Mouse (Mus musculus) heart, embryonic 12.5 days (tissue): ENCODE data around the gene Prepl. TPM values are rescaled to one million over a fixed set of nuclear protein-coding genes. Genes with fewer than 3 reads are reported as not detected.
A peak's percentile ranks its signal among the peaks of the same experiment; 100 is the strongest.

ENCODE experiments used
- ATAC-seq: fragments of 200-750 bp; cut with Nextera tagmentation; 2 replicates; pipeline ENCODE4 v1.8.0; 2017; ENCODE audit warnings: moderate TSS enrichment, moderate library complexity; ENCODE audit not compliant: insufficient number of reproducible peaks, low FRiP score
- H3K27ac ChIP-seq: fragments of 300-500 bp; sonication (generic); 2 replicates; pipeline ENCODE4 v1.5.1; 2016; ENCODE audit warnings: mild to moderate bottlenecking, moderate library complexity; ENCODE audit not compliant: poor library complexity, severe bottlenecking
- H3K27me3 ChIP-seq: fragments of 300-500 bp; sonication (generic); replicated peaks from 2 replicates; pipeline ENCODE4 v1.6.1; 2016; ENCODE audit warnings: mild to moderate bottlenecking, moderate library complexity
- H3K36me3 ChIP-seq: fragments of 300-500 bp; sonication (generic); 2 replicates; pipeline ENCODE4 v1.6.1; 2016; ENCODE audit warnings: mild to moderate bottlenecking, moderate library complexity
- H3K4me1 ChIP-seq: fragments of 300-500 bp; sonication (generic); replicated peaks from 2 replicates; pipeline ENCODE4 v1.6.1; 2016; ENCODE audit warnings: mild to moderate bottlenecking
- H3K4me2 ChIP-seq: fragments of 300-500 bp; sonication (generic); 2 replicates; pipeline ENCODE4 v1.6.1; 2016; ENCODE audit warnings: mild to moderate bottlenecking, moderate library complexity
- H3K4me3 ChIP-seq: fragments of 300-500 bp; sonication (generic); 2 replicates; pipeline ENCODE4 v1.5.1; 2016; ENCODE audit warnings: mild to moderate bottlenecking
- H3K9ac ChIP-seq: fragments of 300-500 bp; sonication (generic); 2 replicates; pipeline ENCODE4 v1.6.1; 2016; ENCODE audit warnings: mild to moderate bottlenecking, moderate library complexity
- H3K9me3 ChIP-seq: fragments of 300-500 bp; sonication (generic); replicated peaks from 2 replicates; pipeline ENCODE4 v1.6.1; 2016; ENCODE audit warnings: mild to moderate bottlenecking, moderate library complexity
- WGBS: fragments of 180-500 bp; shearing (Covaris S2); methylation state at CpG from one replicate; pipeline ENCODE4 v1.1.7; 2016; 5-methylcytosine and 5-hydroxymethylcytosine counted together
- polyA plus RNA-seq: library from polyadenylated mRNA; unstranded; fragments of >200 nt; fragmentation: Nextera tagmentation; extraction: Ambion mirVana; gene quantifications from 2 replicates; pipeline ENCODE4 v1.2.1, GENCODE M21; 2016

Gene Prepl
- polyA plus RNA-seq, 1 experiment from 2014 or later = 31.3 TPM

DNA sequence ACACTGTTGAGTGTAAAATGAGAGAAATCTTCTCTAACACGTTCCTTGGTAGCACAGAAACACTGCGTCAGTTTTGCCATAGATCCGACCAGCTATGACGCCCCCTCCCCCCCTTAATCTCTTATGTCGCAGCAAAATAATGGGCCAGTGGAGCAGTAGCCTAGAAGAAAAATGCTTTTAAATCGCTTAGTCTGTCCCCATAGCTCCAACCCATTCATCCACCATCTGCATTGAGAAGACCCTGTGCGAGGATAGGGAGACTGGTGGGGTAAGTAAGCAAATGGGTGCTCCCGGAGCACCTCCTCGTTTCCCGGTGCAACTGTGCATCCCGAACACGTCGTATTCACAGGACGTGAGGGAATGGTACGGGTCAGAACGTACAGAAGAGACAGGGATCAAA, 420 bp downstream of the Prepl start:
- WGBS = under 1% methylated on average over 16 of the region's 16 CpGs
- H3K9me3 ChIP-seq = no peaks in the 10 kb centered on the region
- H3K4me1 ChIP-seq = peaks cover 6% of the 10 kb centered on the region
- H3K27ac ChIP-seq = peak overlapping the region; percentile 79
- peak overlapping the region; percentile 95 for H3K4me2 ChIP-seq
- ATAC-seq = no peak
- peak overlapping the region; percentile 90 for H3K4me3 ChIP-seq
- peak overlapping the region; percentile 85 for H3K9ac ChIP-seq
- H3K36me3 ChIP-seq = no peaks in the 10 kb centered on the region
- no peaks in the 10 kb centered on the region for H3K27me3 ChIP-seq

DNA sequence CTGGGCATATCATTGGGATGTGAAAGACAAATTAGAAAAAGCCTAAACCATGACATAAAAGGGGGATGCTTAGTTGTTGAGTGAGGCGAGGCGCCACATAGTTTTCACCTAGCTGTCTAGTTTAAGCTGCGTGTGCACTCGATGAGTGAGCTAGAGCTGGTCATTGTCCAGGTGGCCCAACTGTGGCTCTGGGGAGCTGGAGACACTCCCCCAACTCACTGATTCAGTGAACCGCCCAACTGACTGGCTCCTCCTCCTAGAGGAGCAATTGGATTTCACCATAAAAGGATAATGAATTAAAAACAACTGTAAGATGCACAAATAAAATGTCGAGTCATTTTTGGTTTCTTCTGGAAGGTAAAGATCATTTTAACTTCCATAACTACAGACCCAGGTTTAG, 1.0 kb downstream of the Prepl start:
- H3K4me2 ChIP-seq = peak overlapping the region; percentile 29; the same call in 1 of the 2 replicates
- H3K36me3 ChIP-seq = no peaks in the 10 kb centered on the region
- H3K9ac ChIP-seq = no peak overlapping the region
- no peak overlapping the region for H3K27ac ChIP-seq
- peaks cover 6% of the 10 kb centered on the region for H3K4me1 ChIP-seq
- H3K27me3 ChIP-seq = no peaks in the 10 kb centered on the region
- no peaks in the 10 kb centered on the region for H3K9me3 ChIP-seq
- no peak for ATAC-seq
- WGBS = 56% methylated on average over 6 of the region's 6 CpGs
- no peak overlapping the region for H3K4me3 ChIP-seq

GRCm38 (mm10) chr17:85088401-85088800, 1.6 kb downstream of the Prepl start:
- H3K4me3 ChIP-seq = no peak overlapping the region
- no peaks in the 10 kb centered on the region for H3K27me3 ChIP-seq
- peaks cover 6% of the 10 kb centered on the region for H3K4me1 ChIP-seq
- no peak overlapping the region for H3K4me2 ChIP-seq
- 87% methylated on average over 11 of the region's 11 CpGs for WGBS
- H3K9me3 ChIP-seq = no peaks in the 10 kb centered on the region
- no peak overlapping the region for H3K9ac ChIP-seq
- no peak for ATAC-seq
- no peaks in the 10 kb centered on the region for H3K36me3 ChIP-seq
- no peak overlapping the region for H3K27ac ChIP-seq

- Histone ChIP-seq H3K4me1 (peaks cover 6% of the 10 kb centered on the region), H3K9ac (no peak overlapping the region), H3K27me3 (no peaks in the 10 kb centered on the region), H3K4me2 (no peak overlapping the region; the same call in 1 of the 2 replicates), H3K27ac (no peak overlapping the region), H3K4me3 (no peak overlapping the region), H3K36me3 (no peaks in the 10 kb centered on the region), H3K9me3 (no peaks in the 10 kb centered on the region)
- ATAC-seq = no peak
- 67% methylated on average over 5 of the region's 5 CpGs for WGBS
Observed at GRCm38 (mm10) chr17:85087591-85087990, 2.5 kb downstream of the Prepl start.

- no peak for ATAC-seq
- Histone ChIP-seq H3K9ac (no peak overlapping the region), H3K27ac (no peak overlapping the region), H3K4me2 (no peak overlapping the region), H3K27me3 (no peaks in the 10 kb centered on the region), H3K4me3 (no peak overlapping the region), H3K36me3 (0 out of 2 replicates have a peak, but pooled peaks cover under 1% of the 10 kb centered on the region), H3K4me1 (peaks cover 6% of the 10 kb centered on the region), H3K9me3 (no peaks in the 10 kb centered on the region)
- WGBS = 75% methylated on average over 1 of the region's 1 CpGs
Observed at GRCm38 (mm10) chr17:85086501-85086900, 3.5 kb downstream of the Prepl start.

GRCm38 (mm10) chr17:85085335-85085734, 4.7 kb downstream of the Prepl start:
- Histone ChIP-seq H3K27ac (no peak overlapping the region), H3K36me3 (peaks cover 10% of the 10 kb centered on the region), H3K27me3 (no peaks in the 10 kb centered on the region), H3K9me3 (no peaks in the 10 kb centered on the region), H3K4me2 (no peak overlapping the region), H3K4me1 (peaks cover 6% of the 10 kb centered on the region), H3K4me3 (no peak overlapping the region), H3K9ac (no peak overlapping the region)
- no peak for ATAC-seq
- WGBS = 80% methylated on average over 2 of the region's 2 CpGs

DNA sequence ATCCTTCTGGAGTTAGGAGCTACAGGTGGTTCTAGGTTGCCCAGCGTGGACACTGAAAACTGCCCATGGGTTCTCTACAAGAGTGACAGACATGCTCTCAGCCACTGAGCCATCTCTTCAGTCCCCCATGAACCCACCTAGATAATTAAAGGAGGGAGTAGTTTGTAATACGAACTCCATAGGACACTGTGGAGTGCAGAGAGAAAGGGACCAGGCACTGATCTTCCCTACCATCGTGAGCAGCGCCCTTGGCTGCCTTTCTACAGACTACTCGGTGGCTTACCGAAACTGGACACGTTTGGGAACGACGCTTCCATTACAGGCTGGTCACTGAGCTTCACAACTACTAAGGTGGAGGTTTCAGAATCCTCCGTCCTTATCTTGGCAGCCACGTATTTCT, 9.3 kb downstream of the Prepl start:
- ATAC-seq = no peak
- Histone ChIP-seq H3K4me3 (no peak overlapping the region), H3K27ac (no peak overlapping the region), H3K9ac (no peak overlapping the region), H3K9me3 (no peaks in the 10 kb centered on the region), H3K4me2 (no peak overlapping the region), H3K27me3 (no peaks in the 10 kb centered on the region), H3K4me1 (no peaks in the 10 kb centered on the region), H3K36me3 (peaks cover 51% of the 10 kb centered on the region)
- 86% methylated on average over 11 of the region's 11 CpGs for WGBS

DNA sequence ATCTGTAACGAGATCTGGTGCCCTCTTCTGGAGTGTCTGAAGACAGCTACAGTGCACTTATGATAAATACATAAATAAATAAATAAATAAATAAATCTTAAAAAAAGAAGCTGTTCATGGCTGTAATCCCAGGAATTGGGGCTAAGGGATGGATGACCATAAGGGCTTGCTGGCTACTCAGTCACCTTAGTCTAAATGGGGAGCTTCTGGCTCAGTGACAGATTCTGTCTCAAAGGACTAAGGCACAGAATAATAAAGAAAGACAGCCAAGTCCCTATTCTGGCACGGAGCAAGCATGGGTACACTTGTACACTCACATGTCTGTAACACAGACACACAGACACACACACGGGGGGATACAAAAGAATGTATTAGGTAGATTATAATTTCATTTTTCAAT, 10.8 kb downstream of the Prepl start:
- WGBS = 93% methylated on average over 3 of the region's 3 CpGs
- H3K27me3 ChIP-seq = no peaks in the 10 kb centered on the region
- H3K9me3 ChIP-seq = no peaks in the 10 kb centered on the region
- no peak overlapping the region for H3K27ac ChIP-seq
- H3K4me1 ChIP-seq = no peaks in the 10 kb centered on the region
- ATAC-seq = no peak
- no peak overlapping the region for H3K4me3 ChIP-seq
- H3K9ac ChIP-seq = no peak overlapping the region
- no peak overlapping the region for H3K4me2 ChIP-seq
- H3K36me3 ChIP-seq = peaks cover 60% of the 10 kb centered on the region

DNA sequence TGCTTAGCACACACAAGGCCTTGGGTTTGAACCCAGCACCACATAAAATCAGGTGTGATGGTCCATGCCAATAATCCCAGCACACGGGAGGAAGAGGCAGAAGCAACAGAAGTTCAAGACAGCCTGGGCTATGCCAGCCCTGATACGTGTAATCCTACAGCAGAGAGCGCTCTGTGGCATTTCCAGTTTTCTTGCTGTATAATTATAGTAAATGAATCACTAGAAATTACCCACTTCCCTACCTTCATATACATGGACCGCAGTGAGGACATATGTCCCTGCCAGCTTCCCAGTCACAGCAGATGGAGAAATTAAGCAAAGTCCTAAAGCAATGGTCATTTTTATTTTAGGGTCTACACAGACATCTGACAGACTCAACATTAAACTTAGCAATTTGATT, 16.0 kb downstream of the Prepl start:
- Histone ChIP-seq H3K4me2 (no peak overlapping the region), H3K27me3 (no peaks in the 10 kb centered on the region), H3K36me3 (peaks cover 67% of the 10 kb centered on the region), H3K27ac (no peak overlapping the region), H3K4me1 (peaks cover 17% of the 10 kb centered on the region; the same call in 1 of the 2 replicates), H3K4me3 (no peak overlapping the region), H3K9ac (no peak overlapping the region), H3K9me3 (no peaks in the 10 kb centered on the region)
- ATAC-seq = no peak
- WGBS = 90% methylated on average over 4 of the region's 4 CpGs

GRCm38 (mm10) chr17:85073214-85073613, 16.8 kb downstream of the Prepl start:
- H3K4me2 ChIP-seq = no peak overlapping the region
- H3K36me3 ChIP-seq = peaks cover 67% of the 10 kb centered on the region
- WGBS = 65% methylated on average over 7 of the region's 7 CpGs
- no peaks in the 10 kb centered on the region for H3K27me3 ChIP-seq
- no peak for ATAC-seq
- no peak overlapping the region for H3K27ac ChIP-seq
- no peak overlapping the region for H3K4me3 ChIP-seq
- no peaks in the 10 kb centered on the region for H3K9me3 ChIP-seq
- no peak overlapping the region for H3K9ac ChIP-seq
- H3K4me1 ChIP-seq = peaks cover 17% of the 10 kb centered on the region; the same call in 1 of the 2 replicates

GRCm38 (mm10) chr17:85072383-85072782, 17.7 kb downstream of the Prepl start:
- H3K4me2 ChIP-seq = no peak overlapping the region
- H3K9ac ChIP-seq = no peak overlapping the region
- no peaks in the 10 kb centered on the region for H3K27me3 ChIP-seq
- ATAC-seq = no peak
- H3K9me3 ChIP-seq = no peaks in the 10 kb centered on the region
- H3K36me3 ChIP-seq = peaks cover 65% of the 10 kb centered on the region
- no peak overlapping the region for H3K27ac ChIP-seq
- H3K4me1 ChIP-seq = peaks cover 17% of the 10 kb centered on the region; the same call in 1 of the 2 replicates
- WGBS = 62% methylated on average over 11 of the region's 11 CpGs
- no peak overlapping the region for H3K4me3 ChIP-seq

DNA sequence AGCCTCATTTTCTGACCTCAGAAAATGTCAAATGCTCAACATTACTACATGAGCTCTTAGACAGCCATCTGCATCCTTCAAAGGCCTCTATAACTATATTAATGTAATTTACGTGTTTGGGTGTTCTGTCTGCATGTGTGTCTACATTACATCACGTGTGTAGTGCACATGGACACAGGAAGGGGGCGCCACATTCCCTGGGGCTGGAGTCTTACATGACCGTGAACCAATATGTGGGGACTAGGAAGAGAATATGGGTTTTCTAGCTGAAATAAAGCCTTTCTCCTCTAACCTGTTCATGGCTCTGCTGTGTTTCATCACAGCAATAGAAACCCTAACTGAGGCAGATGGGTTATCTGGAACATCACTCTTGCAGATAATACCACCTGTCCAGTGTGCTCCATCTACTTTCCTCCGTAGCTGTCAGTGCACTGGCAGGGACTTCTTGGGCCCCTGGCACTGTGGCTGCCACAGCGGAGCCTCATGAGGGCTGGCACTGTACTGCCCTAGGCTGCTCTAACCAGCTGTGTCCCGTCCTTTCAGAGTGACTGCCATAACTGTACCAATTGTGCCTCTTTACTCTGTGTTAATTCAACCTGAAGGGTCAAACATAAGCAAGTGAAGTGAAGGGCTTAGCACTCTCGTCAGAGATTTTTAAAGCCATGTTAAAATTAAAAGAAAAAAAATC, 18.8 kb downstream of the Prepl start:
- H3K4me3 ChIP-seq = no peak overlapping the region
- peaks cover 60% of the 10 kb centered on the region for H3K36me3 ChIP-seq
- no peak overlapping the region for H3K27ac ChIP-seq
- no peaks in the 10 kb centered on the region for H3K9me3 ChIP-seq
- WGBS = 90% methylated on average over 8 of the region's 8 CpGs
- no peak overlapping the region for H3K9ac ChIP-seq
- ATAC-seq = no peak
- H3K4me2 ChIP-seq = no peak overlapping the region
- H3K4me1 ChIP-seq = peaks cover 17% of the 10 kb centered on the region; the same call in 1 of the 2 replicates
- no peaks in the 10 kb centered on the region for H3K27me3 ChIP-seq
